Mouse (Mus musculus) layer of hippocampus, adult 2 months (tissue): ENCODE measurements around the gene 4930415O20Rik. TPM values are rescaled to one million over a fixed set of nuclear protein-coding genes. Genes with fewer than 3 reads are reported as not detected.

ENCODE experiments used
- DNase-seq, 2 experiments: peaks; one replicate each; pipeline ENCODE4 v3.0.0; 2022; ENCODE audit warnings: low spot score in 2 of 2
- H3K27ac ChIP-seq: fragments of 200-600 bp; 2 replicates; pipeline ENCODE4 v1.8.1; 2022
- H3K4me3 ChIP-seq: fragments of 200-600 bp; 2 replicates; pipeline ENCODE4 v1.8.1; 2022; ENCODE audit warnings: mild to moderate bottlenecking
- CTCF ChIP-seq: fragments of 200-600 bp; conservative IDR thresholded peaks from 2 replicates; pipeline ENCODE4 v1.8.1; 2022; ENCODE audit warnings: antibody characterized with exemption, mild to moderate bottlenecking, moderate library complexity
- total RNA-seq, 2 experiments: library from RNA; stranded (reverse); gene quantifications; 2 replicates each; pipeline ENCODE4 v1.2.3; 2021

The 4930415O20Rik gene
- total RNA-seq, 2 experiments from 2014 or later: not detected

DNA sequence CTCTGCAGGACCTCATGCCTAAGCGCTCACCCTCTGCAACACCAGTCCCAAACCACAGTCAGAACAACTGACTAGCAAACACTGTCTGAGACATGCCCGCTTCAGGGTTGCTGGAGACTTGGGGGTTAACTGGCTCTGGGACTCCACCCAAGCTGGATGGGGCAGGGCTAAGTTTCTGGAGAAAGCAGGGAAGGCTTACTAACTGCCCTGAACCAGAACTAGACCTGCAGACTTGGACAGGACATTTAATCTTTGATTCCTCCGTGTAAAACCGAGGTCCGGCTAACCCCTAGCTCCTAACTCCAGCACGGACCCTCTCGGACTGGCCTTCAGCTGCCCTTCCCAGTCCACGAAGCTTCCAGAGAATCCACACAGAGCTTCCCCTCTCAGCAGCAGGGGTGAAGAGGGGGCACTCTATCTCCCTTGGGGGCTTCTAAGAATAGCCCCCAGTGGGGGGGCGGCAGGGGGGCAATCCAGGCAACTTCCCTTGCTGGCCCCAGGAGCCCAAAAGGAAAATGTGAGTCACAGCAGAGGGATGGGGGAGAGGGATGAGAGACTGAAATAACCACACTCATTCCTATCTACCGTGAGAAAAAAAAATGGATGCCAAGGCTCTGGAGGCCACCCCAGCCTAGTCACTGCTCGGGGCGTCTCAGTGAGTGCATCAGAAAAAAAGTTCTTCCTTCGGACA is 31.5 kb downstream of the 4930415O20Rik start:
- Histone ChIP-seq H3K27ac (peak overlapping the region; percentile 25; the same call in 1 of the 2 replicates), H3K4me3 (no peak overlapping the region; the same call in 1 of the 2 replicates)
- no peak for DNase-seq
- TF ChIP-seq CTCF: no peak

DNA sequence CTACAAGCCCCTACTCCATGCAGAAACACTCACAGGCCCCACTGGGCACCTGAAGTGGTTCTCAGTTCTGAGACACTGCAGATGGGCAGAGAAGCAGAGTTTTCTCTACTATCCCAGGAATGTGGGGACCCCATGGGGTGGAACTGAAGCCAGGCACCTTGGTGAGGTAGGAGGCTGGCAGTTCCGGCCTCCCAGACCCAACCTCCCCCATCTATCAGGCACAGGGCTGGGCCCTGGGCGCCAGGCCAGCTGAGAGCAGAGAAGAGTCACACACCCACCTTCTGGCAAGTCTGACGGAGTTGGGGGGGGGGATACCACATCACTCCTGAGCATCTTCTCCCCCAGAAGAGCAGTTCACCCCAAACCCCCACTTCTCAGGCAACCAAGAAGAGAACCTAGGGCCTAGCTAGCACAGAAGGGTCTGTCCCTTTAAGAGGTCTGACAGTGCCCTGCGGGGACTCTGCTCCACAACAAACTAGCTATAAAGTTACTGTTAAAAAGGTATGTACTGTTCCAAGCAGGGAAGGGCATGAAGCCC is 32.2 kb downstream of the 4930415O20Rik start:
- no peak for TF ChIP-seq CTCF
- H3K4me3 ChIP-seq: no peak overlapping the region
- peak overlapping the region; percentile 11; the same call in 1 of the 2 replicates for H3K27ac ChIP-seq
- DNase-seq: no peak

DNA sequence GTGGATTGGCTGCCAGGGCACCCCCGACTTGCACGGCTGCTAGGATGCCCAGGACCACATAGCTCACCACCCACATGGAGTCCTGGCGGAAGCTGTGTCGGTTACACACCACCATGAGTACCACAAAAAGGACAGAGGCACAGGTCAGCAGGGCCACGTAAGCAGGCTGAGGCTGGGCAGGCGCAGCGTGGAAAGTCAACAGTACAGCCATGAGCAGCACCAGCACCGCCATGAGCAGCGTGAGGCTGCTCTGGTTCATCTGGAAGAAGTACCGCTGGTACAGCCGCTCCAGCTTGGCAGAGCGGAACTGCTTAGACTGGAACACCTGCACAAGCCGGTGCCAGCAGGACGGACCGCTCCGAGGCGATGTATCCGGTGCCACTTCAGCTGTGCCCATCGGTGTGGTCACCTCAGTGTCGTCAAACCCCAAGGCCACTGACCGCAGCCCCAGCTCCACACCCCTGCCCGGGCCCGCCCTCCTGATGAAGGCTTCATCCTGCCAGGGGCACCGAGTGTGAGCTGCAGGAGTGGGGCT is 33.3 kb downstream of the 4930415O20Rik start:
- DNase-seq: no peak
- Histone ChIP-seq H3K27ac (no peak overlapping the region), H3K4me3 (no peak overlapping the region)
- TF ChIP-seq CTCF: no peak

DNA sequence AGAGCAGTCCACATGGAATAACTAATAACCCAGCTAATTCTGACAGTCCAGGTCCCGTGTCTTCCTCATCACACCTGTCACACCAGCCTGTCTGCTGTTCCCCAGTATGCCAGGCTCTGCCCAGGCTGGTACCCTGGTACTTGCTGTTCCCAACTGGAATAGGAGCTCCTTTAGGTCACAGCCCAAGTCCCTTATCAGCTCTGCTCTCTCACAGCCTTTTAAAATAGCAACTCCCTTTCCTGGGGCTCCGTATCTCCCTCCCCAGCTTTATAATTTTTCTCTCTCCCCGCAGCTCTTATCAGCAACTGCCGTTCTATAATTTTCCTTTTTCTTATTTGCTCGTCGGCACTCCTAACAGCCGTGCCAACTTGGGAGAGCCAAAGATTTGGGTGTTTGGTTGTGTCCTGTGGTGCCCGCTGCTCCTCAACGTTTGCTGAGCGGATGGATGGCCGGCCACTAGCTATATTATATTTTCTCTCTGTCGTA is 35.3 kb downstream of the 4930415O20Rik start:
- Histone ChIP-seq H3K4me3 (no peak overlapping the region; the same call in 1 of the 2 replicates), H3K27ac (no peak overlapping the region)
- TF ChIP-seq CTCF: no peak
- DNase-seq: no peak

DNA sequence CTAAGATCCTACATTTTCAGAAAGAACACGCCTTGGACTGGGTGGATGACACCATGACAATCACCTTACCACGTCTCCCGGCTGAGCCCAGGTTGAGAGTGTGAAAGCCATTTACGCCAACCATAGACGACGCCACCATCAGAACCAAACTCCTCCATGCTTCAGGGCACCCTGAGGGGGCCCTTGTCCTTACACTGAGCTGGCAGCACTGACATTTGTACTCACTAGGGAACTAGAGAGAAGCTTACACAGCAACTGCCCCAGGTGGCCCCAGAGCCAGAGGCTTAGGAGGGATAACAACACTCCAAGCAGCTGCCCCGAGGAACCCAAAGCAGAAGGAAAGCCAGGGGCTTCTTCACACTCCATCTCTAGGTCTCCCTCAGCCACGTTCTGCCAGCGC is 35.9 kb downstream of the 4930415O20Rik start:
- no peak for DNase-seq
- H3K27ac ChIP-seq: no peak overlapping the region
- no peak overlapping the region for H3K4me3 ChIP-seq
- TF ChIP-seq CTCF: no peak

DNA sequence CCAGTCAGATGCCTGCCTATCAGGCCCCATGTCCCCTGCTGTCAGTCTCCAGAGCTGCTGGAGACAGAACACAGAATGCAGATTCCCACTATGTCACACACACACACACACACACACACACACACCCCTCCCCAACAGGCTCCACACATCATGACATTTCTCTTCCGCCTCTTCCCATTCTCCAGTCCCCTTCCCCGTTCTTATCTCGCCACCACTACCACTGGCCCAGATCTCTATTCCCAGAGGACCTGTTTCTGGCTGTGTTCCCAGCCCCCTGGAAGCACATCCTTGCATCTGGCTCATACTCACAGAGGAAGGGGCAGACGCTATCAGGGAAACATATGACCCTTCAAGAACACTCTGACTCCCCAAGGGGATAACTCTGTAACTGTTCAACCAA is 36.8 kb downstream of the 4930415O20Rik start:
- Histone ChIP-seq H3K4me3 (peak overlapping the region; percentile 92), H3K27ac (no peak overlapping the region)
- no peak for DNase-seq
- TF ChIP-seq CTCF: no peak

DNA sequence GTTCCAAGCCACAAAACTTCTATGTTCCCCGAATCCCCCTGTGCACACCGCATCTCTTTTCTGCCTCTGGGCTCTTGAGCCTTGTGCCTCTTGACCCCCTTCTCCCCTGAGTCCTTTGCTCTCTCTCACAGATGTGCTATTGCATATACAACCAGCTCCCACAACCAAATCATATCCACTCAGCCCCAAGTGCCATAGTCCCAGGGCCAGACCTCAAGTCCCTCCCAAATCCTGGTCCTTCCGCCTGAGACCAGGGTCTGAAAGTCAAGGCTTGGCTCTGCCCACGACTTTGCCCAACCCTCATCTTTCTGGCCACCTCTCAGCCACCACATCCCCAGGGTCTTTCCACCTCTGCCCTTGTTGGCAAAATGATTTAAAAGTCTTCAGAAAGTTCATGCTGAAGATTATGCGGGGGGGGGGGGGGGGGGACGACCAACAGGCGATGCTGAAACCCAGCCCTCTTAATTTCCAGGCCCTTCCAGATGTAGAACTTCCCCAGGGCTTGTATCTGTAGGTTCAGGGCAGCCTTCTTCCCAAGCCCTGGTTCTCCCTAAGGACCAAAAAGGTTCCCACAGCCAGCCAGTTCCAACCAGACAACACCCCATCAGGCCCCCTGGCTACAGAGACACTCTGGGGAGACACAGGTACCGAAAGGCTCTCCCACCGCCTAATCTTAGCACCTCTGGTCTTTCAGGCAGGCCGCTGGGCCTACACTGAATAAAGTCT is 37.4 kb downstream of the 4930415O20Rik start:
- peak overlapping the region; percentile 97 for H3K27ac ChIP-seq
- no peak for TF ChIP-seq CTCF

DNA sequence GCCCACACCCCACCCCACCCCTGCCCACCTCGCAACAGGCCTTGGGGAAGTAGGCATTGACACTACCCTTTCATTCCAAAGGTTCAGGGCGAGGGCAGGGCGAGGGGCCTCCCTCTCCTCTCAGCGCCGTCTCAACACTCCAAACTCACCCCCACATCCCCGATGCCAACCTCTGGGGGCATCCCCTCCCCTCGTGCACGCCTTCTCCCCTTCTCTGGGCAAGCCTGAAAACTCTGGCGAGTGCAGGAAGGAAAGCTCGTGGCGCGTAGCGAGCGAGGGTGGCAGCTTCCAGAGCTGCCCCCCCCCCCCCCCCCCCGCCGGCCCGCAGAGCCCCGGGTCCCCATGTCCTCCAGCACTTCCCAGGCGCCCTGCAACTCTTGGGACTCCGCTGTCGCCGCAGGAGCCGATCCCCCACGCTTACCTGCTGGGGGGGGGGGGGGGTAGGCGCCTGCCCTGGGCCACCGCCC is 38.0 kb downstream of the 4930415O20Rik start:
- peak overlapping the region; percentile 97 for H3K27ac ChIP-seq
- H3K4me3 ChIP-seq: peak overlapping the region; percentile 92
- no peak for DNase-seq
- no peak for TF ChIP-seq CTCF

More for the DNA sequence above, 37.4 kb downstream of the 4930415O20Rik start:
- peak overlapping the region; percentile 92 for H3K4me3 ChIP-seq
- no peak for DNase-seq

DNA sequence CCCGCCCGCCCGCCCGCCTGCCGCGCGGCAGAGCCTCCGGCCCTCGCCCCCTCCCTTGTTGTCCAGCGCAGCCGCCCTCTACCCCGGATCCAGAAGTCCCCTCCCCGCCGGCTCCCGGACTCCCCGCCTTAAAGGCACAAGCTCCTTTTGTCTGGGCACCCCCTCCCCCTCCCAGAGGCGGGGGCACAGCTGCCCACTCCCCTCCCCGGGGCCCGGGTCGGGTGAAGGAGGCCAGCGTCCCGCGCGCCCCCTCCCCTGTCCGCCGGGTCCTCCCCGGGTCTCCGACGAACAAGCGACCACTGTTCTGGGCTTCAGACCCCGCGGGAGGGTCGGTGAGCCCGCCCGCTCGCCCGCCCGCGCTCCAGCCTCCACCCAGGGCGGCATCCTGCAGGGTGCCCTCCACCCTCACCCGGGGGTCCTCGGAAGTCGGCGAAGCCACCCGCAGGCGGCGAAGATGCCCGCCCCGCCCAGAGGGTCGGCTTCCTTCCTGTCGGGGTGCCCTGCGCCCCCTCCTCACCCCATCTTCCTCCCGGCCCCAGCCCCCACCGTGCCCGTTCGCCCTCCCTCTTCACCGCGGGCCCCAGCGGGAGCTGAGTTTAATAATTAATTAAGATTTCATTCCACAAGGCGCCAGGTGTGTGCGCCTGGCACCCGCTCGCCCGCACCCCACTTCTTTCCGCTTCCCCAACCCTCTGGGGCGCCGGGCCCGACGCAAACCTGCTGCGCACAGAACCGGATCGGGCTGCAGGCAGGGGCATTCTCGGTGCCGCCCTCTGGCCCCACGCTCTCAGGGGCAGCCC is 38.7 kb downstream of the 4930415O20Rik start, which contains the start of gene Adcy6:
TSS of gene Adcy6 (minus strand) at position 746 of the 800 bp plus-strand sequence.
- no peak for TF ChIP-seq CTCF
- H3K4me3 ChIP-seq: peak within 1 kb of the TSS; percentile 92
- peak within 1 kb of the TSS; percentile 97 for H3K27ac ChIP-seq
- peak; percentile 68 to 80 for DNase-seq

DNA sequence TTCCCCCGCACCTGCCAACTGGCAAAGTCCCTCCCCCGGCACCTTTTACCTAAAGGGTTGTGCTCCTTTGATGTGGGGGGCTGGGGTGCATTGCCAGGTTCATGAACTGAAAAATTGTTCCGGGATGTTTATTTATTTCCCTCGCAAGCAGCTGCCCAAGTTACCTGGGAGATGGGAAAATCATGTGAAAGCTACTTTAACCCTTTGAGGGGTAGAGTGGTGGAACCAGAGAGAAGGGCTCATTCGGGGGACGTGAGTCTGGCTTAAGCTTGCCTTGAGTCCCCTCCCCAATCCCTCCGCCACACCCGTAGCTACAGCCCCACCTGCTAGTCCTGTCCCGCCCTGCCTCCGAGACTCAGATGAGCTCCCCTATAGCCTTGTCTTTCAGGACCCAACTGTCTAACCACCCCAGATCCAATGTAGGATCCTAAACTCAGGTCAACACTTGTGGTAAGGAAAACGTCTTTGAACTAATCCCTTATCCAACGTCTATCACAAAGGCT is 39.4 kb downstream of the 4930415O20Rik start:
- DNase-seq: no peak
- H3K27ac ChIP-seq: peak overlapping the region; percentile 97
- peak overlapping the region; percentile 92 for H3K4me3 ChIP-seq
- TF ChIP-seq CTCF: no peak

DNA sequence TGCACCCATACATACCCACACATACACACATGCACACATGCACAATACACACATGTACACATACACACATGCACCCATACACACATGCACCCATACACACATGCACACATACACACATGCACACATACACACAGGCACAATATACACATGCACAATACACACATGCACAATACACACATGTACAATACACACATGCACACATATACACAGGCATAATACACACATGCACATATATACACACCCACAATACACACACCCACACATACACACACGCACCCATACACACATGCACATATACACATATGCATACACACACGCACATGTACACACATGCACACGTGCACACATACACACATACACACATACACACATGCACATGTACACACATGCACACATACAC is 41.4 kb downstream of the 4930415O20Rik start:
- Histone ChIP-seq H3K27ac (no peak overlapping the region), H3K4me3 (no peak overlapping the region)
- TF ChIP-seq CTCF: no peak
- DNase-seq: no peak

DNA sequence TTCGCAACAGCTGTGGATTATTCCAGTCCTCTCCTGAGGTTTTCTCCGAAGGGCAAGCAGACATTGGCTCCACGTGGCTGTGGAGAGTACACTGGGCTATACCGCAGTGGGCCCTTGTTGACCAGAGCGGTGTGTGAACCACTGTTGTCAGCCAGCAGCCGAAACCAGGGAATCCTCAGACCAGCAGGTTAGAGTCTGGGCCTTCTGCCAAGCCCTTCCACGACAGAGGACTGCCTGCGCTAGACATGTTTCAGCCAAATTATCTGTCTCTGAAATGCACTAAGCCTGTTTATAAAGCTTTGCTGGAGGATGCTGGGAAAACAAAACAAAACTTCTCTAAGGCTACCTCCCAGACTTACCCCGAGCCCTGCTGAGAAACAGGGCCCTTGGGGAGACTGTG is 43.7 kb downstream of the 4930415O20Rik start:
- no peak for DNase-seq
- TF ChIP-seq CTCF: no peak
- no peak overlapping the region for H3K27ac ChIP-seq
- no peak overlapping the region for H3K4me3 ChIP-seq
